8 mouse cellular contexts compared by ENCODE assay signal in the genomic region with DNA sequence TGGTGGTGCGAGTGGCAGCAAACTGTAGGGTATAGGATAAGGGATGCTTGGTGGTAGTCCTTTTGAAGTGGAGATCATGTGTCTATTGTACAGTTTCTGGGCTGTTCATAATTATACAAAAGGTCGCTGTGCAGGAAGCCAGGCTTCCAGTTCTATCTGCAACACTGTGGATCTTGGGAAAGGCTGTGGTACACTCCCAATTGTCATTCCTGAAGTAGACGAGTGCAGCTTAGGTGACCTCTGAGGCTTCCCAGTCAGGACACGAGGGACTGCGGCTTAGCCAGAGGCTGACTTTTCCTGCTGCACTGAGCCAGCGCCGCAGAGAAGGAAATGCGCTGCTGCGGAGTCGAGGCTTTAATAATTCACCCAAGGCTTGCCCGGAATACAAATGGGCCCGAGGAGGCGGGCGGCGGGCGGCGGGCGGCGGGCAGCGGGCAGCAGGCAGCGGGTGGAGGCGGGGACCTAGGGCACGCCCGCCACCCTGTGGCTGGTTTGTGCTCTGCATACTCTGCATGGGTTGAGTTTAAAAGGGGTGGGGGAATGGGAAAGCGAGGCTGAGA. TPM values are rescaled to one million over a fixed set of nuclear protein-coding genes. Genes with fewer than 3 reads are reported as not detected.
DNase-seq lines count a peak whose midpoint lies in the region; ATAC-seq and TF ChIP-seq lines count a peak whose summit lies in the region.

No protein-coding gene starts in this region.

- H3K36me3 ChIP-seq in forebrain, postnatal 0 days (ENCODE audit: insufficient read depth): no peaks in the 10 kb centered on the region
- no peaks in the 10 kb centered on the region for H3K36me3 ChIP-seq in hindbrain, embryonic 15.5 days

- WGBS in forebrain, postnatal 0 days: 28% methylated on average over 21 of the region's 25 CpGs
- 15% methylated on average over 25 of the region's 25 CpGs for WGBS in hindbrain, embryonic 15.5 days

- H3K4me3 ChIP-seq in forebrain, postnatal 0 days (ENCODE audit: low read depth, low read length): peak overlapping the region; percentile 29
- peak overlapping the region; percentile 27 for H3K4me3 ChIP-seq in hindbrain, embryonic 15.5 days
- H3K4me3 ChIP-seq in left cerebral cortex, adult 2 months: no peak overlapping the region

- no peak overlapping the region for H3K27ac ChIP-seq in forebrain, postnatal 0 days (ENCODE audit: low read depth, low read length)
- H3K27ac ChIP-seq in hindbrain, embryonic 15.5 days (replicated peaks): no peak overlapping the region
- no peak overlapping the region for H3K27ac ChIP-seq in left cerebral cortex, adult 2 months

- TF ChIP-seq CTCF in forebrain, postnatal 0 days (IDR thresholded peaks at IDR 0.05; ENCODE audit: low read depth): peak; percentile 67
- peak; percentile 66 for TF ChIP-seq CTCF in left cerebral cortex, adult 2 months (IDR thresholded peaks at IDR 0.05)

- peak; percentile 94 for ATAC-seq in forebrain, postnatal 0 days
- ATAC-seq in hindbrain, embryonic 15.5 days (ENCODE audit: low FRiP score, low read depth): peak; percentile 88
- ATAC-seq in megakaryocyte, adult 5-6 weeks (ENCODE audit: poor library complexity, severe bottlenecking): peak; percentile 80

- intact Hi-C loops in heart, postnatal 25 days (cut with DNase I): loop anchor here (1.0 kb wide), 1 partner anchor 175 kb away; no protein-coding TSS in a partner anchor
- intact Hi-C loops in left cerebral cortex, adult 2 months (cut with DNase I): loop anchor here (1.0 to 5.0 kb wide), 3 partner anchors 44 to 345 kb away; partner anchors contain the start of gene Hmgb3

- H3K4me1 ChIP-seq in forebrain, postnatal 0 days (ENCODE audit: insufficient read depth): no peaks in the 10 kb centered on the region
- H3K4me1 ChIP-seq in hindbrain, embryonic 15.5 days (replicated peaks): no peaks in the 10 kb centered on the region

- DNase-seq in heart, adult 11 months: peak; percentile 90
- DNase-seq in heart, postnatal 25 days (ENCODE audit: low spot score): no peak
- peak; percentile 13 for DNase-seq in cerebellum, adult 9-10 months
- DNase-seq in forebrain, postnatal 0 days: peak; percentile 62
- DNase-seq in left cerebral cortex, adult 2 months (ENCODE audit: extremely low spot score in 1 of 2, low spot score in 2 of 2): peak; percentile 35 to 45
- peak; percentile 1 to 2 for DNase-seq in right cerebral cortex, postnatal 36 days (ENCODE audit: low spot score in 2 of 2)

- peak overlapping the region; percentile 28; the same call in 1 of the 2 replicates for H3K9ac ChIP-seq in forebrain, postnatal 0 days
- H3K9ac ChIP-seq in hindbrain, embryonic 15.5 days: no peak overlapping the region

- no peaks in the 10 kb centered on the region for H3K9me3 ChIP-seq in forebrain, postnatal 0 days (ENCODE audit: low read length)
- no peaks in the 10 kb centered on the region for H3K9me3 ChIP-seq in hindbrain, embryonic 15.5 days

- no peaks in the 10 kb centered on the region for H3K27me3 ChIP-seq in forebrain, postnatal 0 days (ENCODE audit: insufficient read depth, low read length)
- no peaks in the 10 kb centered on the region for H3K27me3 ChIP-seq in hindbrain, embryonic 15.5 days

- peak overlapping the region; percentile 49 for H3K4me2 ChIP-seq in forebrain, postnatal 0 days (ENCODE audit: low read depth)
- H3K4me2 ChIP-seq in hindbrain, embryonic 15.5 days: peak overlapping the region; percentile 54

RNA-seq across cellular contexts. Expression of gene Hmgb3, which starts 45.4 kb away (rescaled TPM):
- 10 to 100 TPM; 74.2 to 78.8 TPM for total RNA-seq in heart, postnatal 25 days (2021)
- total RNA-seq in forebrain, postnatal 0 days (2014; rRNA removed): 172 and 181 TPM in 2 replicates
- polyA plus RNA-seq in forebrain, postnatal 0 days (2015; fragmentation: Nextera tagmentation; extraction: Ambion mirVana): 377 and 460 TPM in 2 replicates
- polyA plus RNA-seq in hindbrain, embryonic 15.5 days (2015; fragmentation: Nextera tagmentation; extraction: Ambion mirVana): 459 and 467 TPM in 2 replicates
- 10 to 100 TPM; 24.0 to 33.7 TPM for total RNA-seq in left cerebral cortex, adult 2 months (2021)
- 35.0 and 51.1 TPM in 2 replicates for total RNA-seq in megakaryocyte, adult 5-6 weeks (2015)
- total RNA-seq in megakaryocyte, adult 5-6 weeks (2017): 58.9 and 75.0 TPM in 2 replicates
